Mouse (Mus musculus) midbrain, embryonic 14.5 days (tissue): ENCODE data around the gene Fbxl20. TPM values are rescaled to one million over a fixed set of nuclear protein-coding genes. Genes with fewer than 3 reads are reported as not detected.
A peak's percentile ranks its signal among the peaks of the same experiment; 100 is the strongest.

Experiments
- ATAC-seq: fragments of 200-750 bp; cut with Nextera tagmentation; 2 replicates; pipeline ENCODE4 v1.8.0; 2017; ENCODE audit warnings: moderate number of reproducible peaks, moderate library complexity; ENCODE audit not compliant: low FRiP score, low TSS enrichment
- DNase-seq: peaks from one replicate; pipeline ENCODE4 v3.0.0-alpha.2; 2015
- H3K27ac ChIP-seq: fragments of 300-500 bp; sonication (generic); replicated peaks from 2 replicates; pipeline ENCODE4 v1.5.1; 2014; ENCODE audit warnings: mild to moderate bottlenecking, low read depth, low read length, moderate library complexity
- H3K27me3 ChIP-seq: fragments of 300-500 bp; sonication (generic); 2 replicates; pipeline ENCODE4 v1.6.1; 2014; ENCODE audit warnings: low read length, control low read depth, mixed read lengths; ENCODE audit not compliant: control insufficient read depth, insufficient read depth
- H3K36me3 ChIP-seq: fragments of 300-500 bp; sonication (generic); 2 replicates; pipeline ENCODE4 v1.6.1; 2014; ENCODE audit warnings: low read length, control low read depth; ENCODE audit not compliant: control insufficient read depth, insufficient read depth
- H3K4me1 ChIP-seq: fragments of 300-500 bp; sonication (generic); 2 replicates; pipeline ENCODE4 v1.6.1; 2014; ENCODE audit warnings: mild to moderate bottlenecking, antibody characterized with exemption, low read length, control low read depth; ENCODE audit not compliant: control insufficient read depth, insufficient read depth
- H3K4me2 ChIP-seq: fragments of 300-500 bp; sonication (generic); 2 replicates; pipeline ENCODE4 v1.6.1; 2014; ENCODE audit warnings: mild to moderate bottlenecking, low read length, moderate library complexity
- H3K4me3 ChIP-seq: fragments of 300-500 bp; sonication (generic); replicated peaks from 2 replicates; pipeline ENCODE4 v1.5.1; 2014; ENCODE audit warnings: low read depth, low read length
- H3K9ac ChIP-seq: fragments of 300-500 bp; sonication (generic); replicated peaks from 2 replicates; pipeline ENCODE4 v1.6.1; 2014; ENCODE audit warnings: mild to moderate bottlenecking, low read length, moderate library complexity
- H3K9me3 ChIP-seq: fragments of 300-500 bp; sonication (generic); 2 replicates; pipeline ENCODE4 v1.6.1; 2016; ENCODE audit warnings: low read length, control low read depth, mixed read lengths; ENCODE audit not compliant: control insufficient read depth
- WGBS: fragments of 180-500 bp; shearing (Covaris S2); extraction: QIAGEN DNeasy Blood & Tissue Kit; methylation state at CpG from one replicate; pipeline ENCODE4 v1.1.7; 2014; 5-methylcytosine and 5-hydroxymethylcytosine counted together
- polyA plus RNA-seq: library from polyadenylated mRNA; unstranded; fragments of >200 nt; fragmentation: Nextera tagmentation; extraction: Ambion mirVana; gene quantifications from 2 replicates; pipeline ENCODE4 v1.2.1, GENCODE M21; 2014

The Fbxl20 gene
- polyA plus RNA-seq, 1 experiment from 2014 or later = 25.9 TPM

DNA sequence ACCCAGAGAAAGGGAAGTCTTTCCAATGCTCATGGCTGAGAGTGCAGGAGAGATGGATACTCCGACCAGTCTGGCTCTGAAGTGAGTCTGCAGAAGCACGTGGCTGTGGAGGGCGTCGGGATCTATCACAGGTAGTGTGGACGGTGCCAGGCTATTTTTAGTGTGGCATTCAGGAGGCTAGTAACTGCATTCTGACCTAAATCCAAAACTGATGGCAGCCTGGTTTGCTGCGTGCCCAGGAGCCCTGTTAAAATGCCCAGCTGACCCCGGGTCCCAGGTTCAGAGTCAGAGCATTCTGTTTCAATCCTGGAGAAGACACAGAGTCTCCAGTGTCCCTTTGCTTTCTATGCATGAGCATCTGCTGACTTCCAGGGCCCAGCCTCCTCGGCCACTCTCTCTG is 73.1 kb downstream of the Fbxl20 start:
- Histone ChIP-seq H3K27me3 (no peaks in the 10 kb centered on the region), H3K27ac (no peak overlapping the region), H3K36me3 (no peaks in the 10 kb centered on the region), H3K4me2 (no peak overlapping the region), H3K4me1 (no peaks in the 10 kb centered on the region), H3K4me3 (no peak overlapping the region), H3K9me3 (no peaks in the 10 kb centered on the region), H3K9ac (no peak overlapping the region)
- DNase-seq (no peak), ATAC-seq (no peak)
- WGBS = 88% methylated on average over 8 of the region's 8 CpGs

DNA sequence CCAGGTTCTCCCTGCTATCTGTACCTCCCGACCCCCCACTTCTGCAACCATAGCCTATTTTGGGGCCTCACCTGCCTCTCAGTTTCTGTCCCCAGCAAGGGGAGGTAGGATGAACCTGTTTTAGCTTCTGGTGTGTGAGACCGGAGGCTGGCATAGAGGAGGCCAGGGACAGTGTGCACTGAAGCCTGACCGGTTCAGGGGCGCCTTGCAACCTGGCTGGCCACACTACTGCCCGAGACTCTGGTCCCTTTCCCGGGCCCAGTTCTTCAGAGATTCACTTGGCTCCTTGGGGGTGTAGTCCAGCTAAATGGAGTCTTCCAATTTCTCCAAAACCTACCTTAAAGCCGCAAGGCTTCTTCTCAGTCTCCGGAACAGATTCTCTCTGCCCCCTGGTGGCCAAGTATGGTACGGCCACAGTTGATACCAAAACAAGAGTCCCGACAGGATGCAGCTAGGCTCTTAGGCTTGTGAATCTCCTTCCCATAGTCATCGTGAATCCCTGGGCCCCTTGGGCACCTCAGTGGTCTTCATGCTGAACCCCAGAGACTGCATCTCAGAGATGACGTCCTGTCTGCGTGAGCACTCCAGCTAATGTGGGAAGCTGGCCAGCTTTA is 74.9 kb downstream of the Fbxl20 start:
- H3K9ac ChIP-seq = no peak overlapping the region
- 15% methylated on average over 13 of the region's 13 CpGs for WGBS
- peak; percentile 31; the same call in 1 of the 2 replicates for ATAC-seq

DNA sequence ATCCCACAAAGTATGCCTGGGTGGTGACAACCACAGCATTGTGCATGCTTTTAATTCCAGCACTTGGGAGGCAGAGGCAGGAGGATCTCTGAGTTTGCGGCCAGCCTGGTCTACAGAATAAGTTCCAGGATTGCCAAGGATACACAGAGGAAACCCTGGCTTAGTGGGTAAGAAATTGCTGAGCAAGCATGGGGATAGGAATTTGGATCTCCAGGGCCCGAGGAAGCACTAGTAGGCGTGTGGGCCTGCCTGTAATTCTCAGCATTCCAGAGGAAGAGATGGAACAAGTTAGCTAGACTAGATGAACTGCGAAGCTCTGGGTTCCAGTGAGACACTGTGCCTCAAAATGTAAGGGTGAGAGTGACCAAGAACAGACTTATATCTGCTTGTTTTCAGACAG is 76.8 kb downstream of the Fbxl20 start:
- H3K9ac ChIP-seq = no peak overlapping the region
- no peak overlapping the region for H3K27ac ChIP-seq
- no peaks in the 10 kb centered on the region for H3K4me1 ChIP-seq
- ATAC-seq (no peak), DNase-seq (no peak)
- H3K27me3 ChIP-seq = no peaks in the 10 kb centered on the region
- no peaks in the 10 kb centered on the region for H3K9me3 ChIP-seq
- no peaks in the 10 kb centered on the region for H3K36me3 ChIP-seq
- H3K4me2 ChIP-seq = no peak overlapping the region
- WGBS = 95% methylated on average over 4 of the region's 4 CpGs
- no peak overlapping the region for H3K4me3 ChIP-seq

More for the DNA sequence above, 74.9 kb downstream of the Fbxl20 start:
- Histone ChIP-seq H3K36me3 (no peaks in the 10 kb centered on the region), H3K4me1 (no peaks in the 10 kb centered on the region), H3K27me3 (no peaks in the 10 kb centered on the region), H3K4me2 (peak overlapping the region; percentile 30; the same call in 1 of the 2 replicates), H3K4me3 (no peak overlapping the region), H3K27ac (no peak overlapping the region), H3K9me3 (no peaks in the 10 kb centered on the region)
- DNase-seq = peak; percentile 93

DNA sequence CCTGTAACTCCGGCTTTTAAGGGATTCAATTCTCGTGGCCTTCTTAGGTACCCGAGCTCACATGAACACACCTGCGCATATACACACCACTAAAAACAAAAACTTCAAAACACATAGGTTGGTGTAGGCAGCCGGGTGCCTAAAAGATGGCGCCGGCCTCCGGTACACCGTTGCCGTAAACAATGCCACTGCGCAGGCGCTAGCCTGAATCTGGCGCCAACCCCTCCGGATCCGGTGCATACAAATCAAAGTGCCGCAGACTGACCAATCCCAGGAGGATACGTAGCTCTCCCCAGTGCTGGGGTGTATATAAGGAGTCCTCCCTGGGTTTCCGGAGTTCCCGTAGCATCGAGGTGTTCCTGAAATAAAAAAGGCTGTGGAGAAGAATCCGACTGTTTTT is 82.9 kb downstream of the Fbxl20 start:
- no peak for ATAC-seq
- no peaks in the 10 kb centered on the region for H3K36me3 ChIP-seq

DNA sequence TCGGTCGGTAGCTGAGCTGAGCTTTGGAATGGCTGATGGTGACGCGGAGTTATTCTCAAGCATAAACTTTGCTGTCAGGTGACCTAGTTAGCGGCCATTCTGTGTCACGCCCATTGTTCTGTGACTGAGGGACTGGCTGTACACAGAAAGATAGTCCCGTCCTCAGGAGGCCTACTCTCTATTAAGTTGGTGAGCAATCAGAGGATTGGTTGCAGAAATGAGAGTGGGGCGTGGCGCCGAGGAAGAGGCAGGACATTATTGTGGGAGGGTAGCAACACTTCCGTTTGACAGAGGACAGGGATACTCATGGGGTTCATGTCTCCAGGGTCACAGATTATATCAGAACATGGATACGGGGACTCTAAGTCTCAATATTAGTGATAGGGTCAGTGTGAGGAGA is 84.0 kb downstream of the Fbxl20 start:
- no peak overlapping the region for H3K9ac ChIP-seq
- 94% methylated on average over 12 of the region's 12 CpGs for WGBS
- H3K36me3 ChIP-seq = no peaks in the 10 kb centered on the region
- H3K4me2 ChIP-seq = no peak overlapping the region
- DNase-seq (no peak), ATAC-seq (no peak)
- no peak overlapping the region for H3K27ac ChIP-seq
- H3K4me1 ChIP-seq = no peaks in the 10 kb centered on the region
- H3K27me3 ChIP-seq = no peaks in the 10 kb centered on the region
- H3K9me3 ChIP-seq = no peaks in the 10 kb centered on the region
- no peak overlapping the region for H3K4me3 ChIP-seq

More for the DNA sequence above, 82.9 kb downstream of the Fbxl20 start:
- Histone ChIP-seq H3K9ac (no peak overlapping the region), H3K27me3 (no peaks in the 10 kb centered on the region), H3K4me3 (no peak overlapping the region), H3K9me3 (no peaks in the 10 kb centered on the region), H3K4me1 (no peaks in the 10 kb centered on the region), H3K27ac (no peak overlapping the region), H3K4me2 (no peak overlapping the region)
- 97% methylated on average over 21 of the region's 21 CpGs for WGBS
- DNase-seq = no peak

DNA sequence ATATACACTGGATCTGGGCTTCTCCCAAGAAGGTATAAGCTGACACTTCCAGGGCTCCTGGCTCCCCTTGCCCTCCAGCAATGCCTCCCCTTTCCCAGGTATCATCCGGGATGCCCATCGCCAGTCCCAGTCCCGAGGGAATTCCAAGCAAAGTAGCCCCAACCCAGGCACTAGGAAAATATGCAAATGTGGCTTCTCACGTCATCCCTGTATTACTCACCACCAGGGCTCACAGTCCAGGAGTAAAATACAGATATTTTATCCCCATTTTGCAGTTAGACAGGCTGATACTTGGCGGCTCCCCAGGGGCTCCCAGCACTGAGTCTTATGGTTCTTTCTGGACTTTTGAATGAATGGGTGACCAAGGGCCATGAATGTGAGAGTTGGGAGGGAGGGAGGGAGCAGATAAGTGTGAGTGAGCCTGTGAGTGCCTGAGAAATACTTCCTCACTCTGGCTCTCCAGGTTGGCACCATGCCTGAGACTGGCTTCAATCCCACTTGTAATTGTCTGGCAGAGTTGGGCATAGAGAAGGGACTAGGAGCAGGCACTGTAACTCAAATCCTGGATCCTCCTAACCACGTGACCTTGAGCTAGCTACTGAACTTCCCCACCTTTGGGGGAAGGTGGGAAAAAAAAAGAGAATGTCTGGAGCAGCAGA is 88.2 kb downstream of the Fbxl20 start:
- no peak for ATAC-seq
- WGBS = 59% methylated on average over 6 of the region's 6 CpGs
- Histone ChIP-seq H3K9ac (no peak overlapping the region), H3K36me3 (no peaks in the 10 kb centered on the region), H3K27me3 (no peaks in the 10 kb centered on the region), H3K4me2 (no peak overlapping the region), H3K4me1 (0 out of 2 replicates have a peak, but pooled peaks cover 12% of the 10 kb centered on the region), H3K27ac (no peak overlapping the region), H3K4me3 (no peak overlapping the region), H3K9me3 (no peaks in the 10 kb centered on the region)
- no peak for DNase-seq

DNA sequence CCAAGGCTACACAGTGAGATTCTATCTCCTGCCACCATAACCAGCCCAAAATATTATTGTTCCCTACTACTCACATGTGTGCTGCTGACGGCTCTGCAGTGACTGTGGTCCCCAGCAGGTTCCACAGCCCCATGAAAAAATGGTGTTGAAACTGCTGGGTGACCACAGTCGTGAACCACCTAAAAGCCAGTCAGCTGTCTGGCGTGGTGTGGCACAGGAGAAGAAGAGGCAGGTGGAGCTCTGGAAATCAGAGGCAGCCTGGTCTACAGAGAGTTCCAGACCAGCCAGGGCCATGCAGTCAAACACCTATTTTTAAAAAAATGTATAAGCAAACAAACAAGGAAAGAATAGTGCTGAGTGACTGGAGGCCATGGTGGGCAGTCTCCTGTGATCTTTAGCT is 88.8 kb downstream of the Fbxl20 start:
- Histone ChIP-seq H3K4me1 (0 out of 2 replicates have a peak, but pooled peaks cover 12% of the 10 kb centered on the region), H3K9me3 (no peaks in the 10 kb centered on the region), H3K4me3 (no peak overlapping the region), H3K4me2 (no peak overlapping the region), H3K27me3 (no peaks in the 10 kb centered on the region), H3K27ac (no peak overlapping the region), H3K36me3 (no peaks in the 10 kb centered on the region), H3K9ac (no peak overlapping the region)
- DNase-seq (no peak), ATAC-seq (no peak)
- 78% methylated on average over 3 of the region's 3 CpGs for WGBS

DNA sequence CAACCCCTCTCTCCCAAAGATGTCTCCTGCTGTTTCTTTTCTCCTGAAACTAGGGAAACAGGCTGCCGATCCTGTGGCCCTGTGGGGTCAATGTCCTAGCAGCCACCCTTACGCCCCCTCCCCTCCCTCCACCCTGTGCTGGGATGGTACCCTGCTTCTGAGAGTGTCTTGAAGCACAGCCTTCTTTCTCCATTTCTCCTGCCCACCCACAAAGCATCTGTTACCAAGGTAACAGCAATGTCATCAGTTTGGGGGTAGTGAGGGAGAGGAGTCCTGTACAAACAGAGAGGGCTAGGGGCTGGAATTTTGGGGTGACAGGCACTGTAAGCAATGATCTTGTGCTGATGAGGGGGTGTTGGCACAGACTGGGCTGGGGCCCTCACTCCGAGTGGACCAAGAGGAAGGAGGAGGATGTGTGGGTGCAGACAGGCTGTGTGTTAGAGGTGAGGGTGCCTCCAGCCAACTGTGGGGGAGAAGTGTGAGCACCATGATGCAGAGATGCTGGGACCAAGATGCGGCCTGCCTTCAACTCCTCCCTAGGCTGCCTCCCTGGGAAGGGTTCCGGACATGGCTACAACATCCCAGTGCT is 90.0 kb downstream of the Fbxl20 start:
- no peak overlapping the region for H3K4me3 ChIP-seq
- no peaks in the 10 kb centered on the region for H3K27me3 ChIP-seq
- no peak for DNase-seq
- 0 out of 2 replicates have a peak, but pooled peaks cover 12% of the 10 kb centered on the region for H3K4me1 ChIP-seq
- H3K9me3 ChIP-seq = no peaks in the 10 kb centered on the region
- WGBS = 74% methylated on average over 5 of the region's 5 CpGs
- no peaks in the 10 kb centered on the region for H3K36me3 ChIP-seq
- H3K9ac ChIP-seq = no peak overlapping the region
- no peak overlapping the region for H3K27ac ChIP-seq
- H3K4me2 ChIP-seq = no peak overlapping the region
- ATAC-seq = no peak

DNA sequence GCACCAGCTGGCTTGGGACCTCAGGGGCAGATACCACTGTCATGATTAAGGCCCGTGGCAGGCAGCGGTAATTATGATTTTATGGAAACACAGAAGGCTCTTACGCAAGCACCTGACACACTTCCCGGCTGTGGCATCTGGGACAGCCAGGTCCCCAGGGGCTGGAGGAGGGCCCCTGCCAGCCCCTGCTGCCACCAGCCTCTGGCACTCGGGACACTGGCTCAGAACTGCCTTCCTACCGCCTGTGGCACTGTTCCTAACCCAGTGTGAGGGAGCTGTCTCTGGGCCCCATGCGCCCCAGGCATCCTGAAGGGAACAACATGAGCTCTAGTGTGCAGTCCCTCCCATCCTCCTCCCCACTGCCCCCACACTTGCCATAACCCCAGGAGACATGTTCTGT is 90.5 kb downstream of the Fbxl20 start:
- Histone ChIP-seq H3K27ac (no peak overlapping the region), H3K4me3 (no peak overlapping the region), H3K4me1 (0 out of 2 replicates have a peak, but pooled peaks cover 12% of the 10 kb centered on the region), H3K9ac (no peak overlapping the region), H3K9me3 (no peaks in the 10 kb centered on the region), H3K27me3 (no peaks in the 10 kb centered on the region), H3K36me3 (no peaks in the 10 kb centered on the region), H3K4me2 (no peak overlapping the region)
- 44% methylated on average over 7 of the region's 7 CpGs for WGBS
- no peak for ATAC-seq
- DNase-seq = no peak
